ENCODE assay signal across 8 mouse cellular contexts in genomic region chr14:45463599-45463998, GRCm38 (mm10). TPM values are rescaled to one million over a fixed set of nuclear protein-coding genes. Genes with fewer than 3 reads are reported as not detected.
DNase-seq lines count a peak whose midpoint lies in the region; ATAC-seq and TF ChIP-seq lines count a peak whose summit lies in the region.

No protein-coding gene starts in this region.

- 0 out of 2 replicates have a peak overlapping the region, but pooled peaks have one; percentile 48 for H3K27ac ChIP-seq in forebrain, postnatal 0 days (ENCODE audit: low read depth, low read length)
- peak overlapping the region; percentile 52 for H3K27ac ChIP-seq in intestine, embryonic 15.5 days
- 0 out of 2 replicates have a peak overlapping the region, but pooled peaks have one; percentile 34 for H3K27ac ChIP-seq in liver, postnatal 0 days (ENCODE audit: low read depth)
- peak overlapping the region; percentile 56; the same call in 1 of the 2 replicates for H3K27ac ChIP-seq in stomach, embryonic 14.5 days (ENCODE audit: low read length)

- H3K4me3 ChIP-seq in forebrain, postnatal 0 days (ENCODE audit: low read depth, low read length) = no peak overlapping the region
- no peak overlapping the region for H3K4me3 ChIP-seq in intestine, embryonic 15.5 days (replicated peaks)
- H3K4me3 ChIP-seq in liver, postnatal 0 days (ENCODE audit: low read depth, low read length) = no peak overlapping the region
- no peak overlapping the region for H3K4me3 ChIP-seq in stomach, embryonic 14.5 days (ENCODE audit: low read depth, low read length)

- TF ChIP-seq EP300 in liver, postnatal 0 days (IDR thresholded peaks at IDR 0.05; ENCODE audit: low read depth) = no peak

- WGBS in forebrain, postnatal 0 days = 29% methylated on average over 10 of the region's 10 CpGs
- whole genome bisulfite sequencing in intestine, embryonic 15.5 days = 13% methylated on average over 10 of the region's 10 CpGs
- WGBS in liver, postnatal 0 days (ENCODE audit: insufficient replicate concordance) = 30% methylated on average over 10 of the region's 10 CpGs
- 7% methylated on average over 10 of the region's 10 CpGs for WGBS in stomach, embryonic 14.5 days

- no peak for TF ChIP-seq CTCF in forebrain, postnatal 0 days (IDR thresholded peaks at IDR 0.05; ENCODE audit: low read depth)
- TF ChIP-seq CTCF in liver, postnatal 0 days (IDR thresholded peaks at IDR 0.05; ENCODE audit: low read depth) = no peak

- no peak for ATAC-seq in forebrain, postnatal 0 days
- peak; percentile 89 for ATAC-seq in intestine, embryonic 15.5 days
- ATAC-seq in liver, postnatal 0 days = peak; percentile 49; the same call in 1 of the 2 replicates
- peak; percentile 81; the same call in 1 of the 2 replicates for ATAC-seq in stomach, embryonic 14.5 days (ENCODE audit: insufficient number of reproducible peaks, insufficient read depth, low FRiP score, low read depth)

- H3K9ac ChIP-seq in forebrain, postnatal 0 days = no peak overlapping the region
- H3K9ac ChIP-seq in intestine, embryonic 15.5 days = no peak overlapping the region; the same call in 1 of the 2 replicates
- no peak overlapping the region for H3K9ac ChIP-seq in liver, postnatal 0 days (replicated peaks)
- no peak overlapping the region for H3K9ac ChIP-seq in stomach, embryonic 14.5 days (replicated peaks; ENCODE audit: low read depth, low read length)

- no peaks in the 10 kb centered on the region for H3K4me1 ChIP-seq in forebrain, postnatal 0 days (ENCODE audit: insufficient read depth)
- H3K4me1 ChIP-seq in intestine, embryonic 15.5 days (replicated peaks) = peaks cover 8% of the 10 kb centered on the region; the same call in 1 of the 2 replicates
- no peaks in the 10 kb centered on the region for H3K4me1 ChIP-seq in liver, postnatal 0 days (ENCODE audit: insufficient read depth)
- peaks cover 9% of the 10 kb centered on the region; the same call in 1 of the 2 replicates for H3K4me1 ChIP-seq in stomach, embryonic 14.5 days (ENCODE audit: control insufficient read depth, insufficient read depth, low read length)

- H3K27me3 ChIP-seq in forebrain, postnatal 0 days (ENCODE audit: insufficient read depth, low read length) = no peaks in the 10 kb centered on the region
- H3K27me3 ChIP-seq in intestine, embryonic 15.5 days (replicated peaks) = no peaks in the 10 kb centered on the region
- no peaks in the 10 kb centered on the region for H3K27me3 ChIP-seq in liver, postnatal 0 days (ENCODE audit: insufficient read depth, low read length)
- no peaks in the 10 kb centered on the region for H3K27me3 ChIP-seq in stomach, embryonic 14.5 days (ENCODE audit: control insufficient read depth, insufficient read depth, low read length)

- H3K4me2 ChIP-seq in forebrain, postnatal 0 days (ENCODE audit: low read depth) = no peak overlapping the region
- H3K4me2 ChIP-seq in intestine, embryonic 15.5 days (replicated peaks) = peak overlapping the region; percentile 12; the same call in 1 of the 2 replicates
- H3K4me2 ChIP-seq in liver, postnatal 0 days (ENCODE audit: low read depth, low read length) = no peak overlapping the region
- H3K4me2 ChIP-seq in stomach, embryonic 14.5 days (replicated peaks; ENCODE audit: low read depth, low read length) = no peak overlapping the region

- peaks cover 58% of the 10 kb centered on the region for H3K36me3 ChIP-seq in forebrain, postnatal 0 days (ENCODE audit: insufficient read depth)
- H3K36me3 ChIP-seq in intestine, embryonic 15.5 days = peaks cover 18% of the 10 kb centered on the region
- H3K36me3 ChIP-seq in liver, postnatal 0 days (replicated peaks; ENCODE audit: insufficient read depth, low read length) = peaks cover 31% of the 10 kb centered on the region
- peaks cover 55% of the 10 kb centered on the region for H3K36me3 ChIP-seq in stomach, embryonic 14.5 days (ENCODE audit: control insufficient read depth, insufficient read depth, low read length)

- DNase-seq in gastrocnemius, adult 18-20 months (ENCODE audit: low spot score) = peak; percentile 29
- DNase-seq in gastrocnemius, postnatal 4 days (ENCODE audit: low spot score in 2 of 2) = no peak
- DNase-seq in forebrain, postnatal 0 days = no peak
- no peak for DNase-seq in liver, postnatal 0 days
- DNase-seq in B cell, adult 2 months = no peak
- DNase-seq in left cerebral cortex, adult 9 months (ENCODE audit: low spot score in 2 of 2) = no peak

- H3K9me3 ChIP-seq in forebrain, postnatal 0 days (ENCODE audit: low read length) = no peaks in the 10 kb centered on the region
- H3K9me3 ChIP-seq in intestine, embryonic 15.5 days = no peaks in the 10 kb centered on the region
- H3K9me3 ChIP-seq in liver, postnatal 0 days (ENCODE audit: low read length) = no peaks in the 10 kb centered on the region
- no peaks in the 10 kb centered on the region for H3K9me3 ChIP-seq in stomach, embryonic 14.5 days (ENCODE audit: control insufficient read depth, low read depth, low read length)

RNA-seq across cellular contexts. Expression of gene Gnpnat1, which starts 58.9 kb away (rescaled TPM):
- total RNA-seq in gastrocnemius, adult 18-20 months (2021) = 1 to 10 TPM; 8.4 to 9.0 TPM
- total RNA-seq in gastrocnemius, postnatal 4 days (2021) = 10 to 100 TPM; 16.2 to 18.8 TPM
- total RNA-seq in forebrain, postnatal 0 days (2014; rRNA removed) = 23.6 and 31.1 TPM in 2 replicates
- polyA plus RNA-seq in forebrain, postnatal 0 days (2015; fragmentation: Nextera tagmentation; extraction: Ambion mirVana) = 14.9 and 19.2 TPM in 2 replicates
- polyA plus RNA-seq in intestine, embryonic 15.5 days (2015; fragmentation: Nextera tagmentation; extraction: Ambion mirVana) = 60.0 and 69.2 TPM in 2 replicates
- 64.4 and 86.3 TPM in 2 replicates for polyA plus RNA-seq in liver, postnatal 0 days (2015; fragmentation: Nextera tagmentation; extraction: Ambion mirVana)
- polyA plus RNA-seq in stomach, embryonic 14.5 days (2014; fragmentation: Nextera tagmentation; extraction: Ambion mirVana) = 50.9 and 52.8 TPM in 2 replicates
